Comparison of ENCODE assay signal across 21 mouse cellular contexts in the genomic region with DNA sequence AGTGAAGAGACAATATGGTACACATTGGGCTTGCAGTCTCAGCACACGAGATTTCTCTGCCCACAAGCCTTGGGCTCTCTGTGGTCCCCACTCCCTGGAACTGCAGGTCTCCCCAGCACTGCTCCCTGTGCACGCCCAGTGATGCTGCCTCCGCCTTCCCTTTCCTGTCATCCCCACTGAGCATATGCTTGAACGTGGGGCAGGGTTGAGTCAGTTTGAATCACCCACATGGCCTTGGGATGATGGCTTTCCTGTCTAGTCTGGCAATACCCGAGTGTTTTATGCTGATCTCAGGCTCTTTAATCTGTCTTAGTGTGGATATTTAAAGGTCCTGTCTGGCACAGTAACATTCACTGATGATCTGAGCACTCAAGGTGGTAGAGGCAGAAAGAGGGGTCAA. TPM values are rescaled to one million over a fixed set of nuclear protein-coding genes. Genes with fewer than 3 reads are reported as not detected.
DNase-seq lines count a peak whose midpoint lies in the region; ATAC-seq and TF ChIP-seq lines count a peak whose summit lies in the region.
"Had no signal": no experiment of that assay in that cellular context is flagged by ENCODE, and none has a peak within 500 bp of the region (broad histone marks: within the 10 kb centered on the region; RNA-seq: fewer than 3 reads in every experiment).

No protein-coding gene starts in this region.

- H3K36me3 ChIP-seq in megakaryocyte, embryonic 14.5 days (replicated peaks; ENCODE audit: low read length) = no peaks in the 10 kb centered on the region
- H3K36me3 ChIP-seq: embryonic facial prominence, embryonic 12.5 days; embryonic facial prominence, embryonic 15.5 days; forebrain, embryonic 12.5 days; forebrain, embryonic 15.5 days; hindbrain, embryonic 12.5 days; hindbrain, embryonic 15.5 days had no signal

- H3K4me1 ChIP-seq in megakaryocyte, embryonic 14.5 days = peaks cover 28% of the 10 kb centered on the region

- no peaks in the 10 kb centered on the region for H3K9me3 ChIP-seq in megakaryocyte, embryonic 14.5 days
- H3K9me3 ChIP-seq: embryonic facial prominence, embryonic 12.5 days; embryonic facial prominence, embryonic 15.5 days; forebrain, embryonic 12.5 days; forebrain, embryonic 15.5 days; hindbrain, embryonic 12.5 days; hindbrain, embryonic 15.5 days had no signal

- ATAC-seq in megakaryocyte, adult 5-6 weeks (ENCODE audit: poor library complexity, severe bottlenecking) = no peak
- ATAC-seq: CD4-positive, CD25-positive, alpha-beta regulatory T cell, adult 4 months; forebrain, embryonic 15.5 days had no signal

- H3K27me3 ChIP-seq in megakaryocyte, embryonic 14.5 days (replicated peaks) = peaks cover 37% of the 10 kb centered on the region
- H3K27me3 ChIP-seq: embryonic facial prominence, embryonic 15.5 days; forebrain, embryonic 15.5 days; hindbrain, embryonic 15.5 days had no signal

- DNase-seq in adrenal gland, adult 2 months = peak; percentile 86
- peak; percentile 76 for DNase-seq in adrenal gland, postnatal 14 days
- no peak for DNase-seq in thymus, postnatal 10 days (ENCODE audit: low spot score in 2 of 2)
- no peak for DNase-seq in left cerebral cortex, adult 2 months (ENCODE audit: extremely low spot score in 1 of 2, low spot score in 2 of 2)
- DNase-seq in layer of hippocampus, adult 11-12 months (ENCODE audit: low spot score) = no peak
- DNase-seq: cerebellum, adult 18-20 months; cerebellum, adult 9-11 months; cerebellum, postnatal 25 days; gastrocnemius, postnatal 25 days; heart, adult 18-20 months; kidney, adult 11 months; kidney, adult 8-10 months had no signal

- peak overlapping the region; percentile 42 for H3K4me3 ChIP-seq in megakaryocyte, embryonic 14.5 days (replicated peaks)
- no peak overlapping the region for H3K4me3 ChIP-seq in left cerebral cortex, adult 2 months
- H3K4me3 ChIP-seq: embryonic facial prominence, embryonic 12.5 days; embryonic facial prominence, embryonic 15.5 days; forebrain, embryonic 12.5 days; forebrain, embryonic 15.5 days; hindbrain, embryonic 12.5 days; hindbrain, embryonic 15.5 days had no signal

- intact Hi-C loops in left cerebral cortex, adult 2 months (cut with DNase I) = loop anchor here (5.0 kb wide), 2 partner anchors 53 to 188 kb away; a partner anchor contains a TSS

- no peak overlapping the region for H3K27ac ChIP-seq in left cerebral cortex, adult 2 months
- H3K27ac ChIP-seq: embryonic facial prominence, embryonic 12.5 days; embryonic facial prominence, embryonic 15.5 days; forebrain, embryonic 12.5 days; forebrain, embryonic 15.5 days; hindbrain, embryonic 12.5 days; hindbrain, embryonic 15.5 days had no signal

- no peak for TF ChIP-seq CTCF in left cerebral cortex, adult 2 months (IDR thresholded peaks at IDR 0.05)

RNA-seq across cellular contexts. Expression of a gene that starts 51.6 kb away (rescaled TPM):
- 7.5 and 8.2 TPM in 2 replicates for polyA plus RNA-seq in megakaryocyte, embryonic 14.5 days (2012; ENCODE audit: insufficient read depth, low replicate concordance)
- 60.8 and 65.3 TPM in 2 replicates for total RNA-seq in megakaryocyte, adult 5-6 weeks (2015)
- total RNA-seq in megakaryocyte, adult 5-6 weeks (2017) = 17.1 and 25.8 TPM in 2 replicates
- 10 to 100 TPM; 39.7 to 72.3 TPM for total RNA-seq in adrenal gland, adult 2 months (2021)
- polyA plus RNA-seq in adrenal gland, adult 2 months (2012; rRNA removed) = 22.9 and 38.1 TPM in 2 replicates
- 65.5 and 68.0 TPM in 2 replicates for total RNA-seq in adrenal gland, postnatal 14 days (2021)
- total RNA-seq in left cerebral cortex, adult 2 months (2021) = 10 to 100 TPM; 91.5 to 92.3 TPM

Comparison
In these comparisons a context has a peak if more than half of its experiments do, and no peak if none do; other contexts are left out.
1. DNase-seq: peak in adrenal gland, adult 2 months (single experiment) and adrenal gland, postnatal 14 days (single experiment); none in thymus, postnatal 10 days (0 of 2), left cerebral cortex, adult 2 months (0 of 2) and layer of hippocampus, adult 11-12 months (single experiment).